Mouse (Mus musculus) embryo, embryonic 11 days (tissue): ENCODE data around the gene Cd200.
A peak's percentile ranks its signal among the peaks of the same experiment; 100 is the strongest.
"Not testable (repeated sequence)": the region's sequence is repeated elsewhere in the genome, so short reads cannot be mapped to it uniquely, and the experiment has no call there.

Source experiments
- DNase-seq: peaks from one replicate; pipeline ENCODE4 v3.0.0-alpha.2; 2015

Gene Cd200

DNA sequence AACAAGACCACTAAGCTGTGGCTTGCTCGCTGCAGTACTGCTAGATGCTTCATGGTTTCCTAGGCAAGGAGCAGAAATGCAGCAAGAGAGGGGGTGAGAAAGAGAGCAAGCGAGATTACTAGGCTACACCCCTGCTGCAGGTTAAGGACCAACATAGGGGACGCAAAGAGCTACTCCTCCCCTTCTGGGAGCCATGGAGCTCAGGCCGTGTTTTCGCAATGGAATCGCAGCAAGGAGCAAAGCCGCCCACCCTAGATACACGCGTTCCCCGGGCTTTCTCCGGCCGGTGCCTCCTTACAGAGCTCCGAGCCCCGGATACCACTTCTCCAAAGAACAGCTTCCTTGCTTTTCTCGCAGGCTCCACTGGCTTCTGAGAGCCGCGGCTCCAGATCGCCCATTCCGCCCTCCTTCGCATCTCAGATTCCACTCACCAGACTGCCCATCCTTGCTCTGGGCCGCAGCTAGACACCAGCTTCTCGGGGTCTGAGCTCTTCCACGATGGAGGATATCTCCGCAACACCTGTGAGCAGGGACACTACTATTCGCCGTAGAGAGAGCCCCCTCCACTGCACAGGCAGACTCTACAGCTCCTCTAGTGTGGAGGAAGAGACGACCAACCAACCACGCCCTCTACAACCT is at the start of gene Cd200:
Cd200 (minus strand) TSS at position 629 of the 639 bp plus-strand sequence.
- DNase-seq: peak; percentile 62

DNA sequence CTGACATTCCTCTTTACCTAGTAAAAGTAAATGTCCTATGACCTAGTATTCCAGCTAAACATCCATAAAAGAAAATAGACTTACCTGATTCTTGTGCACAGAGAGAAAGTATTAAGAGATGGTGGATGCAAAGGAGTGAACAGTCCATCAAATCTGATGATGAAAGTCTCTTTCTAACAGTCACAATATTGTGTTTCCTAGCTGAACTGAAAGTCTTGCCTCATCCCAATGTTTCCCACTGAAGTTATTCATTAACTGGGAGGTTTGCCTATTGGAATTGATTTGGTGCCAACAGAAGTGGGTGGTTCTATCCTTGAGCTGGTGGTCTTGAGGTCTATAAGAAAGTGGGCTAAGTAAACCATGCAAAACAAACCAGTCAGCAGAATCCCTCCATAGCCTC is 45.9 kb upstream of the Cd200 start:
- no peak for DNase-seq

DNA sequence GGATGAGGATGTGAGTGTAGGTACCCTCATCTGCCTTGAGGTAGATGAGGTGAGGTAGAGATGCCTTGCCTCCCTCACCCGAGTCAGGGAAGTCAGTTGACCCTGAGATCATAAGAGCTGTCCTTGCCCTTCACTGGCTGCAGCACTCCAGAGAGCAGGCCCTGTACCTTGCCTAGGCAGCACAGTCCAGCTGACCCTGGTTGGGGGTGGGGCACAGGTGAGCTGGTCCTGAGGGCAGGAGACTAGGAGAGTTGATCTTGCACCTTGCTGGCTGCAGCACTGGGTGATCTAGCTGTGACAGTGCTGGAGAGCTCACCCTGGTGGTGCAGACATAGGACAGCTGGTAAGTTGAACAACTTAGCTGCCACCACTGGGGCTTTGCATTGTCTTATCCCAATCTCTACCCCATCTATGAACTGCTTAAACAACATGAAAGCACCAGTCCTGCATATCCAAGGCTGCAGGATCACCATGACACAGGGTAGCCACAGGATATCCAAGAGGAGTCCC is 28.4 kb upstream of the Cd200 start:
- no peak for DNase-seq

DNA sequence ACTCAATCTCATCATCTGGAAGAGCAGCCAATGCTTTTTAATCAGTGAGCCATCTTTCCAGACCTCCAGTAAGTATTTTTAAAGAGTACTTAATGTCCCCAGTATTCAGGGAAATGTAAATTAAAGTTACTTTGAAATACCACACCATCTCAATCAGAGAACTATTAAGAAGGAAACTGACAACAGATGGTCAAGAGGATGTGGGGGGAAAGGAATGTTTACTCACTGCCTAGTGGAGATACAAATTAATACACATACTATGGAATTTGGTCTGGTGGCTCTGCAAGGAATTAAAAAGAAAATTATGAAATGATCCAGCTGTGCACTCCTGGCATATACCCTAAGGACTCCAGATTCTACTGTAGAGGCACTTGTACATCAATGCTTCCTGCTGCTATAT is 26.7 kb upstream of the Cd200 start:
- no peak for DNase-seq

DNA sequence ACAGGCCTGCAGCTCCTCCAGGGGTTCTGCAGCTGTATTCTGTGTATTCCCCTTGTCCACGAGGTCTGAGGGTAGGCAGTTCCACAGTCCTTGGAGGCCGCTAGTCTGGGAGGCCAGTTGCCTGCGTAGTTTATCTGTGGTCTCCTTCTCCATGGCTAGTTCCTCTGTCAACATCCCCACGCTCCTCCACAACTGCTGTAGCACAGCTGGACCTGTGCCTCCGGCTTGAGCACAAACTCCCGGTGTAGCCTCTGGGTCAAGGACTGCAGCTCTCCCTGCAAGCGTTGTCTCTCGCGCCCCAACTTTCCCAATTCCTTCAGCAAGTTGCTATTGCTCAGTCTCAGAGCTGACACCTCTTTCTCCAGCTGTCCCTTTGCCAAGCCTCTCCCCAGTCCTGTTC is 18.8 kb upstream of the Cd200 start:
- no peak for DNase-seq

DNA sequence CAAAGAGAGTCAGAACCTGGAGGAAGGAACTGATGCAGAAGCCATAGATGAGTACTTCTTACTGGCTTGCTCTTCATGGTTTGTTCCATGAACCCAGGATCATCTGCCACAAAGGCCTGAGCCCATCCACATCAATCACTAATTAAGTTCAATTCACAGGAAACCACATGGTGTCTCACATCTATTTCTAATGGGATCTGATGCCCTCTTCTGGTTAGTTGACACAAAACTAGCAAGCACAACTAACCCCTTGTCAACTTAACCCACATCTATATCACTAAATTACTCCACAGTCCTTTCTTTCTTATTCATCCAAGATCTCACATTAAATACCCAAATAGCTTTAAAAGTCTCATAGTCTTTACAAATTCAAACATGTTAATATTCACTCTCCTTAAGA is 4.6 kb upstream of the Cd200 start:
- DNase-seq: peak; percentile 7

DNA sequence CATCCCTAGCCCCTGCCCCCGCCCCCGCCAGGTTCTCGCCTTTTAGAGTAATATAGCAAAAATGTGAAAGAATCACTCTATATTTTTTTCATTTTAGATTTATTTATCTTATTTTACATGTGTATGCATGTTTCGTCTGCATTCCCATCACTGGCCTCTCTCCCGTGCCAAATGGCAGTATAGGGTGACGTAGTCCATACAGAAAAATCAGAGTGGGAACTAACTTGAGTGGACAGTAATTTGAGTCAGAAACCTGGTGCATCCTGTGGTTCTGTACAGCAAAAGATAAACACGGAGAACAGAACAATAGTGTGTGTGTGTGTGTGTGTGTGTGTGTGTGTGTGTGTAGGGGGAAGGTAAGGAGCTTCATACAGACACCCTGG is 202 bp upstream of the Cd200 start:
- not testable (repeated sequence) for DNase-seq

DNA sequence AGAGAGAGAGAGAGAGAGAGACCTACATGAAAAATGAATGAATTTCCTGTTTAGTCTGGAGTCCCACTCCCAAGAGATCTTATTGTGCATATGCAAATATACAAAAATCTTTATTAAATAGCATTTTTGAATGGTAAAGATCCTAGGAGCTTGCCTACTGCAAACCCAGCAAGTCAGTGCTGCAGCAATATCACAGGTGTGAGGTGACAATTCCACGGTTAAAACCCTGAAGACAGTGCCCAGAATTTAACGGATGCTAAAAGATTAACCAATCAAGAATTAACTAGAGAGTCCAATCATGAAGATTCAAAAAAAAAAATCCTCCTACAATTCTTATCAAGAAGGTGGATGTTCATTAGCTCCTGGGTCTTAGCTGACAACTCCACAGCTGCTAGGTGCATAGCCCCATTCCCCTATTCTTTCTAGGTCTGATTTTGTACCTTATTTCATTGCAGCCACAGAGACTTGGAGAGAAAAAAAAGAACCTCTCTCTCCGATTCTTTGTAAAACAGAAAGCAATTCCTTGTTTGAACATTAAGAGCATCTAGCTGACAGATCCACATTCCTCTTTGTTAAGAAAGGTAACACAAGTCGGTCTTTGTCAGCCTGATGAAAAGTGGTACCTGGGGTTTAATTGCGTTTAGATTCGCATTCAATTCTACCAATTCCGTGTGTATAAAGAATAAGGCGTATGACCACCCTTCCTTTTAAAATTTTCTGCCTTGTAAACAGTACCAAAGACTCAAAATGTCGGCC is 1.0 kb downstream of the Cd200 start:
- DNase-seq: no peak

DNA sequence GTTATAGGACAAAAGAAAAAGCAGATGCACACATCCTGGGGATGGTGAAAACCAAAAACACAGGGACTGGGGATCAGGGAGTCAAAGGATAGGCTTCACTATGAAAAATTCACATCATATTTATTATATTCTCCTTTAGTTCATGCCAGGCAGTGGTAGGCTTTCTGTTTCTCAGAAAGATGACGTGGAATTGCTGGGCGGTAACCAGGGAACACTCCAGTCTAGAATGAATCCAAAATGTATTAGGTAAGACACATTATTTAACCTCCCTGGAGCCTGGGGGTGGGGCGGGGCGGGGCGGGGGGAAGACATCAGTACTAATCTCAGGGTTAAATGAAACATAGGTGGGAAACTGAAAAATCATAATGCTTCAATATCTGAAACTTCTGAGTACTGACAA is 1.8 kb downstream of the Cd200 start:
- no peak for DNase-seq

DNA sequence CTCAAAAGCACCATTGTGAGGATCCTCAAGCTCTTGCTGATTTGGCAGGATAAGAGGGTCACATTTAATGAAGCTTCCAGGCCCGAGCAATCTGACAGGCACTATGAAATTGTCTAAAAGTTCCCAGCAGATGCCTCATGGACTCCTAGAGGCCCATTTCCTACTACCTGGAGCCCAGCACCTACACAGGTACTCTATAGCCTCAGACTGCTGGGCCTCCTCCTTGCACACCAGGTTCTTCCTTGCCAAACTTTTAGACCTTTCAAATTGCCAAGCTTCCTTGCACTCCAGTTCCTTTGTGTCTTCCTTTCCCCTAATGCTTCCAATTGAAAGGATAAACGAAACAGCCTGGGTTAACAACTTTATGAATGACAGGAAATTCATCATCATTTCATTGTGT is 5.9 kb downstream of the Cd200 start:
- no peak for DNase-seq

DNA sequence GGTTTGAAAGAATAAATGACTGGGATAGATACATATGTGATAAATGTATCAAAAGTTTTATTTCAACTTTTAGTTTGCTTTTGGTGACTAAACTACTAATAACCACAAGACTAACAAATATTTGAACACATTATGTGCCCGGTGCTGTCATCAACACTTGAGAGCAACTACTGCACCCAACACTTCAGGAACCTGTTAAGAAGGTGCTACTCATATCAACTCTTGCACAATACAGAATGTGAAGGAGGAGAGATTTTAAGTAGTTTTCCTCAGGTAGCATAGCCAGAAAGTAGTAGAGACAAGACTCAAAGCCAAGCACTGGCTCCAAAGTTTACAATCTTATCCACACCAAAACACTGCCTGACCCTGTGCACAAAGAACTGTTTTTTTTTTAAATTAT is 6.8 kb downstream of the Cd200 start:
- DNase-seq: no peak

DNA sequence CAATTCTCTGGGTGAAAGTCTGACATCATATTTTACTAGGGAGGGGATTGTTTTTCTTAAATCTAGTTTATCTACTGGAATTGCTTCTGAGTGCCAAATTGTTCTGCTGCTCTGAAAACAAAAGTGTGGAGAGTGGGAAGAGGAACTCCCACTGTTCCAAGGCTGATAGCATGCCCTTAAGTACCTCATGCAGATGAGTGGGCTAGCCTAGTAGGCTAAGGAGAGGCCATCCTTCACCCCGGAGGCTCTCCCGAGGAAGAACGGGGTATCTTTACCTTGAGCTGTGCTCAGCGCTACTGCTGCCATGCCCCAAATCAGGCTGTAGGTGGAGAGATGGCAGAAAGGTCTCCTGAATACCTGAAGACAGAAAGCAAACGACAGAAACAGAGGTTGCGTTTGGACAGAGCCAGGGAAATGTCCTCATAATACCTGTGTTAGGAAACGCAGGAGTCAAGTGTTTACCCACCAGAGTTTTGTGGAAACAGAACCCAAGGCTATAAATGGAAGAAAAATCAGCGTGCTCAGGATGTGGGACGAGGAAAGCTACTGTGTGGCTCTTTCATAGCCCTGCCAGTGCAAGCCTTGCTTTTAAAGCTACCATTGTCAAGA is 8.8 kb downstream of the Cd200 start:
- no peak for DNase-seq

DNA sequence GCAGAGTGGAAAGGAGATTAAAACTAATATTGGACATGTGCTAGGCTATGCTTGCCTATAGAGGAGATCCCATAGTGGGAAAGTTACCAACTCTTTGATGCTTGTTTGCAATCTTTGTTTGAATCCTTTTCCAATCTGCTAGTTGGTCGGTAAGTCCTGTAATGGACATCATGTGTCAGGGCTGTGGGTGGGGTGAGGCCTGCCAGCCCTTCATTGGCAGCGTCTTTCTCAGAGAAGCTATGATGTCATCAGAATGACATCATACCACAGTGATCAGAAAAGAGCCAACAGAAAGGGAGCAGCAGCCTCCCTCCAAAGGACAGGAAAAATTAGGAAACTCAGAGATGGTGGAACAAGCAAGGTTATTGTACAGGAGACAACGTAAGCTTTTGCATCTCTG is 9.4 kb downstream of the Cd200 start:
- no peak for DNase-seq

DNA sequence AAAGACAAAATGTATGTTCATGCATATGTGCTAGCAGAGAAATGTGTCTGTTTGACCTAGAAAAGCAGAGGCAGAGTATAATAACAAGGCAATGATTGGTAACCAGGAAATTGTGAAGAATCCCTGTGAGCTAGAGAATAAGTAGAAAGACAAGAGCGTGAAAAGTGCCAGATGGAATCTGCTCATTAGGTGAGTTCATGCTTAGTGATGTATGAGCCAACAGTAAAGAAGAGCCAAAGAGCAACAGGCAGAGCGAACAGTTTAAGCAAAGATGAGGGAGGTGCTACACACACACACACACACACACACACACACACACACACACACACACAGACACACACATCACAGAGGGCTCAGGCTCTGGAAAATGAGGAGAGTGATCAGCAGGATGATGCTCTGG is 11.4 kb downstream of the Cd200 start:
- no peak for DNase-seq

DNA sequence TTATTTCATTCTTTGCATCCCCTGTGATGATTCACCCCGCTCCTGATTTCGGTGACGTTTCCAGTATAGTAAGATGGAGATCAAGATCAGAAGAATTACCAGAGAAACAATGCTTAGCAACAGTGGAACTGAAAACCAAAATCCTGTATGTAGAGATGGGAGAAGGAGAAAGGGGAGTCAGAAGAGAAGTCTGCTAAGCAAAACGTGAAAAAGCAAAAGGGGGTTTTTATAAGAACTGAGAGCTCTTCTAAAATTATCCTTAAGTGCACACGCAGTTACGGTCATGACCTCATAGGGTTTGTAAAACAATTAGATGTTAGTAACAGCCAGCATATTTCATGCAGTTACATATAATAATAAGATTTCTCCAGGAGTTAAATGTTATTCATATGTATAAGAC is 16.6 kb downstream of the Cd200 start:
- no peak for DNase-seq

DNA sequence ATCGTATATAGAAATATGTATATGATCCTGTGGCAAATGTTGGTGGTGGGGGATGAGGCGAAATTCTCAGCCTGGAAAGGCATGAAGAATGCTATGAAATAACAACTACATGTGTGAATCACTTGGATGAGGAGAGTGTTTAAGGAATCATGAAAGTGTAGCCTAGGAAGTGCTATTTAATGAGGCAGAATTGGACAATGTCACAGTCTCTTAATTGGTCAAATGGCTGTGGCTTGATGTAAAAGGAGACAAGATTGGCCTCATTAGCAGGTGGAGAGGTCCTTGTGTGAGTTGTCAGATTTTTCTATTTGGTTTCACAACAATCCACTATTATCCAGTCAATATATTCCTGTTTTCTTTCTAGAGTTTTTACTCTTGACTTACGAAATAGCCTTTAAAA is 17.2 kb downstream of the Cd200 start:
- DNase-seq: no peak

DNA sequence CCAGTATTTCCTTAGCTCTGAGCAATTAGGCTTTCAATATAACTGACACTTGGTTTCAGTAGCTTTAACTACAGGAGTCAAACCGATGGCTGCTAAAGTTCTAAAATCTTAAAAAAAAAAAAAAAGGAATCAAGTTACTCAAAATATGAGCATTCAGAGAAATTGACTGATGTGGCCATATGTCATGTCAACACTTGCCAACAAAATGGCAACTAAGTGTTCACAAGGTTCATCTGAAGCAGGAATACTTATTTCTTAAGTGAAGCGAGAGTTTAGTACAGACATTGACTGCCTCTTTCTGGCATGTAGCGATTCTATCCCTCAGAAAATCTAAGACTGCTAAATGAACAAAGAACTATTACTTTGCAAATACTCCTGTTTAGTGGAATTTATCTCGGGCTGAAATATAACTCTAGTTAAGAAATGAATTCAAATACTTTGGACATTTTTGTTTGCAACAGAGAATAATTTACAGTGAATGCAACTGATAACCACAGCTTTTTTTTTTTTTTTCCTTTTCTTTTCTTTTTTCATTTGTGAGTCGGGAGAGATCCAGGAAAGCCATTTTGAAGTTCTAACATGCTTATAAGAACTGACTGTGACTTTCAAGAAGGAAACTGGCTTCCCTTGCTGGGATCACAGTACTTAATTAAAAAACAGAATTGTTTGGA is 18.4 kb downstream of the Cd200 start:
- DNase-seq: no peak

DNA sequence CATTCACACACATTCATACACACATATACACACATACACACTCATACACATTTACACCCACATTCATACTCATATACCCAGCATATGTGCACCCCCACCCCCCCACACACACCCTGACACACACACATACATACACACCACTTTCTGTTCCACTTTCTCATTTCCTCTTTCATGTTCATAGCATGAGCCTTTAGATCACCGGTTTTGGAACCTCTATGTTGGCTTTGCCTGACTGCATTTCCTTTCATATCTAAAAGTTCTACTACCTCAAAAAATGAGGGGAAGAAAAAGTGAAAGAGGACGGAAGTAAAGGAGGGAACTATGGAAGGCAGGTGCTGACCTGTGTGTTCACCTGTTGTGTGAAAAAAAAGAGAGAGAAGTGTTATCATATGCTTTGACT is 19.0 kb downstream of the Cd200 start:
- no peak for DNase-seq

DNA sequence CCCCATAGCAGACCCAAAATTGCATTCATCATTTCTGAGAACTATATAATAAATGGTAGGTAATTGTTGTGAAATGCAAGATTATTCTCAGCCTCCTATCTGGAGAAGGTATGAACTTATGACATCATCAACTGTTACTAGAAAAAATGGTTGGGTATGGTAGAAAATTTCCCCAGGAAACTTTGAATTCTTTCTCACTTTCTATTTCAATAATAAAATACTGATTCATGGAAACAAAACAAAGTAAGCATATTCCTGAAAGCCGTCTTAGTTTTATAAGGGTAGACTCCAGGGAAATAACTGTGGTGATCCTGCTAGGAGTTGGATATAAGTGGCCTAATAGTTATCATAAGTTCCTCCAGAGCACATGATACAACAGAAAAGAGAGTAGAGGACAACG is 19.8 kb downstream of the Cd200 start:
- DNase-seq: no peak

DNA sequence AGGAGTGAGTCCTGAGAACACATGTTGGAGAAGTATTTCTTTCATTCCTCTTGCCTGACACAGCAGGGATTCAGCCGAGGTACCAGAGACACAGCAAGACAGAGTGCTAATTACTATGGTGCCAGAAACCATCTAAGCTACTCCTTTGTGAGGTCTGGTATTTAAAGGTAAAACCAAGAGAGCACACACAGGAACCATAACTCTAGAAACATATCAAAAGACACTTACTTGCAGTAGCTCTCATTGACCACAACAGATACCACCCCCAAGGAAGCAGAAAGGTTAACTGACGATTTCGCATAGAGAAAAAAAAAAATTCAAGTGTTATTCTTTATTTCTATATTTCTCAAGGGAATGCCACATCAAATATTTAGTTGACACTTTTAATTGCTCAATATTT is 27.0 kb downstream of the Cd200 start:
- DNase-seq: no peak

DNA sequence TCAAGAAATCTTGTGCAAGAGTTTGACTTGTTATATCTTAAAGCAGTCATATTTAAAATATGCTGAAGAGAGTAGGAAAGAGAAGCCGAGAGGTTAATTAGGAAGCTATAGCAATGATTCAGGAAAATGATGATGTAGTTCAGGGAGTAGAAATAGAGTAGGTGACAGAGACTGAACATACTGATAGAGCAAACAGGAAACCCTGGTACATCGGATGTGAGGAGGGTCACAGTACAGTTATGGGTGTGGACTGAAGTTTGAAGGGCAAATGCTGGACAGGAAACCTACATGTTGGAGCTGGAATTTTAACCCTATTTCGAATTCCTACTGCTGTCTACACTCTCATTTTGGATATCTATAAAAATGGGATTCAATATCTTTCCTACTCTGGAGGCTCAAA is 29.9 kb downstream of the Cd200 start:
- DNase-seq: no peak

DNA sequence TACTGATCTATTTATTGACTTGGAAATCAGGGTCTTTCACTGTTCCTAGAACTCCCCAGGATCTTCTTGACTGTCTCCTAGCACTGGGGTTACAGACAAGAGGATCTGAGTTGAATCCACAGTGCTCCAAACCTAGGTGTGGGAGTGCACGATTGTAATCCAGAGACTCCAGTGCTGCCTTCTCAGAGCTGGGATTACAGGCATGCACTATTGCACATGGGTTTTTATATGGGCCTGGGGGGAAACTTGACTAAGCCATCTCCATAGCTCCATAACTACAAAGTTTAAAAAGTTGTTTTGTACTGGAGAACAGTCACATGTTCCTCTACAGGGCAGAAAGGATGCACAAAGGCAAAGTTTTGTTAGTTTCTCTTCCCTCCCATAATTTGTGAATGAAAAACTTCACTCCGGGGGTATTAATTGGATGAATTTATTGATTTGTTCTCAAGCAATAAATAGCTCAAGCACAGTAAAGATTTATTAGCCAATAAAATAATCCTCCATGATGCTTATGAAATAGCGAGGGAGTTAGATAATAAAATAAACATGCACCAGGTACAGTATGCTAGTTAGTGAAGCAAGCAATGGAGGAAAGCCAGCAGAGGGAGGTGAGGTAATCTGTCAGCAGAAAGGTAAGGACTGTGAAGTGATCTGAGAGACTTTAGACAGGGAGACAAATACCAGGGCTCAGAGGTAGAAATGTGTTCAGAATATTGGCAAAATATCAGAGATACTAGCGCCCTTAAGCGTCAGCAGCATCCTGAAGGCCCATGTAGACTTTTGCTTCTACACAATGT is 30.5 kb downstream of the Cd200 start:
- no peak for DNase-seq

DNA sequence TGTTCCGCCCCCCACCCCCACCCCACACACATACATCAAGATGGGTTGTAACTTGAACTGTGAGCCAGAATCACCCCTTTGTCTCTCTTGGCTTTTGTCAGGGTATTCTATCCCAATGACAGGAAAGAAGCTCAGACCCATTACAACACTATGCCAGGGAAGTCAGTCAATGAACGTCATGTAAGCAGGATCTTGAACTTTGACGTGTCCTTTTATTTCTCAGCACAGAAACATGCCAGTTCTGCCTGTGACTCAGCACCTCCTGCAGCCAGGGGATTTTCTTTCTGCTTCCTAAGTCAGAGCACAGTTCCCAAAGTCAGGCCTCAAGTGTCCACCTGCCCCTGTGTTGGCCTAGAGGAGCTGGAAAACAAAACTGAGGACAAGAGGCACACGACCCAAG is 31.5 kb downstream of the Cd200 start:
- no peak for DNase-seq
